Mouse (Mus musculus) liver, postnatal 0 days (tissue): ENCODE measurements around the gene 2210408I21Rik.

ENCODE experiments used
- CTCF ChIP-seq: sonication (generic); IDR thresholded peaks from 2 replicates; pipeline ENCODE4 v1.5.1; 2016; ENCODE audit warnings: antibody characterized with exemption, low read depth
- EP300 ChIP-seq: IDR thresholded peaks from 2 replicates; pipeline ENCODE4 v1.6.1; 2016; ENCODE audit warnings: antibody characterized with exemption, low read depth, mild to moderate bottlenecking

DNA sequence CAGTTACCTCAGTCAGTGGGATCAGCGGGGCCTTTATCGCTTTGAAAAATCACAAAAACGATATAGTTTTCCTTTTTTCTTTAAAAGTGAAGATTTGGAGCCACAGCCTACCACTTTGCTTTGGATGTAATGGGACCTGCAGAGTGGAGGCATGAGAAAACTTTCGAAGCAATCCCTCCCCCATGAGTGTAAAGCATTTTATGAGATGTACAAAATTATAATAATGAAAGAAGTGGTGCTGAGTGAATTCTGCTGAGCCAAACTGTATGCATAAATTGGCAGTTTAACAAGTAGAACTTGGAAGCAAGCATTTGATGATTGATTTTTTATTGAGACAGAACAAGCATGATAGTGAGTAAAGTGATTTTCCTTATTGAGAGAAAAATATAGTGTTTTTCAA is 250.7 kb downstream of the 2210408I21Rik start:
- TF ChIP-seq CTCF (no peak), EP300 (no peak)
